Mouse (Mus musculus): Measurements from ENCODE around the gene Nop2.

The Nop2 gene

DNA sequence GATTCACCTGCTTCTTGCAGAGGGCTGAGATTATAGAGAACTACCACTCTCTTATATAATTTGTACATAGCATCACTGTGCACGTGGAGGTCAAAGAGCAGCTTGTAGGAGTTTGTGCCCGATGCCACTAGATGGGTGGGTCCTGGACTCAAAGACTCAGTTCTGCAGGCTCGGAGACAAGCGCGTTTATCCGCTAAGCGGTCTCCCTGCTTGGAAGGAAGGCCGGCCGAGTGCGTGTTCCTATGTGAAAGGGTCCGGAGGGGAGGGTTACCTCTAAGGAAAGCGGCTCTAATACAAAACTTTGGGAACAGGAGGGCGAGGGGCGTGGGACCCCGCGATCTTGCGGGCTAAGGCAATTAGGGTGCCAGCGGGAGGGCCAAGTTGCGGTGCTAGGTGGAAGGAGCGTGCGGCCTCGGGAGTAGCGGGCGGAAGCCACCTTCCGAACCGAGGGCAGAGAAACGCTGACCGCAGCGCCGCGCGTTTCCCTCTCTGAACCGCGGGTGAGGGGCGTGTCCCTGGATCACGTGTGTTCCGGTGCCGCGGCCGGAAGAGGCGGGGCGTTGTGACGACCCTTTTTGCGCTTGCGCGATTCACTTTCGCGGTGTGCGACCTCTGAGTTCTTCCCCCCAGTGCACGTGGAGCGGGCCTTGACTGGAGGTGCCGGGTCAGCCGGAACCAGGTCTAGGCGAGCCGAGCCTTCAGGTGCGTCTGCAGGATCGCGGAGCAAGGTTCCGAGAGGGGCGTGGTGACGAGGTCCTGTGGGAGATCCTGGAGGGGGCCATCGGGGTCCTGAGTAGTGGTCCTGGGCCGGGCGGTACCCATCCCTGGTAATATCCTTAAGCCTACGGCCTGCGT, at the start of gene Nop2:
Gene Nop2, plus strand, starts transcription at position 608 of the 855 bp plus-strand sequence.
- peak; percentile 87 for DNase-seq

- no peak for DNase-seq
Measured at GRCm38 (mm10) chr6:125082801-125083386, 48.8 kb upstream of the Nop2 start.

DNA sequence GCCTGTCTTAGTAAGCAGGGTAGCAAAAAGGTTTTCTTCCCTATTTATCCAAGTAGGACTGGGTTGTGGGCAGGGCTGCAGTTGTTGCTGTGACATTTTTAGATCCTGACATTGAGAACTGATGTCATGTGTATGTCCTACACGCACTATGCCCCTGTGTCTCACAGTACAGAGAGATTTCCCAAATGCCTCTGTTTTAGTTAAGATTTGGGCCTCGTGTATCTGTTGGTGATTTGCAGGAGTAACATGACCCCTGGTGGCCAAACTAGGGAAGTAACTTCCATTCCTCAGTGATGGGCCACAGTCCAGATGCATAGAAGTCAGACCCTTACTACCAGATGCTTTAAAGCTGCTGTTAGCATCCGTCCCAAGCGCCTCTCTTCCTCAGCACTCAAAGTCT, 47.3 kb upstream of the Nop2 start:
- DNase-seq = peak; percentile 74

GRCm38 (mm10) chr6:125087937-125088336, 43.8 kb upstream of the Nop2 start:
- no peak for DNase-seq

- peak; percentile 92 for DNase-seq
Measured at GRCm38 (mm10) chr6:125088561-125089321, 43.0 kb upstream of the Nop2 start.

DNA sequence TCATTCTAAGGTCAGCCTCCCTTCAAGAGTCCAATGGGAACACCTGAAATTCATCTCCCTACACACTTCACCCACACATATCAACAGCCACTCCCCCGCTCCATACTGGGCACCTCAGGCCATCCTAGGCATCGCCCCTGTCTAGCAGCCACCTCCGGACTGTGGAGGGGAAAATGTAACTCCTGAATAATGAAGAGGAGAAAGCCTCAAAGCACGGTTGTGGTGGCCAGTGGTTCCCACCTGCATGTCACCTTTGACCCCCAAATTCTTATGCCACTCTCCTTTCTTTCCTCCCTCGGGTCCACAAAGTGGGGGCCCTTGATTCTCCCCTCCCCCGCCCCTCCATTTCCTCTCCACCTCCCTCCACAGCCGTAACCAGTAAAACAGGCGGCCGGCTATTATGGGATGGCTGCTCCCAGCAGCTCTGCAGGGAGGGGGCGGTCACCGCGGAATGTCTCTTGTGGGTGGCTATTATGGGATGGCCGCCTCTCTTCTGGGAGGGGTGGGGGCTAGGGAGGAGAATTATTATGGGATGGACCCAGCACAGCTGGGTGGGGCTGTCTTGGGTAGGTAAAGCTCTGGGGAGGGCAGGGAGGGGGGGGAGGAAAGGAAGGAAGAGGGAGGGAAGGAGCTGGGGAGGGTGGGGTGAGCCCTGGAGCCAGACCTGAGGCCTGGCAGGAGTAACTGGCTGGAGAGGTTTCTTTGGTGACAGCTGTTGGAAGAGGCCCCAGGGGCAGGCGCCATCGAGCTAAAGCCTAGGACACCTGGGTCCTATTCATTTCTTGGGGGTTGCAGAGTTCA, 42.0 kb upstream of the Nop2 start:
- DNase-seq = peak; percentile 92

- no peak for DNase-seq
Measured at GRCm38 (mm10) chr6:125090341-125091085, 41.2 kb upstream of the Nop2 start.

DNA sequence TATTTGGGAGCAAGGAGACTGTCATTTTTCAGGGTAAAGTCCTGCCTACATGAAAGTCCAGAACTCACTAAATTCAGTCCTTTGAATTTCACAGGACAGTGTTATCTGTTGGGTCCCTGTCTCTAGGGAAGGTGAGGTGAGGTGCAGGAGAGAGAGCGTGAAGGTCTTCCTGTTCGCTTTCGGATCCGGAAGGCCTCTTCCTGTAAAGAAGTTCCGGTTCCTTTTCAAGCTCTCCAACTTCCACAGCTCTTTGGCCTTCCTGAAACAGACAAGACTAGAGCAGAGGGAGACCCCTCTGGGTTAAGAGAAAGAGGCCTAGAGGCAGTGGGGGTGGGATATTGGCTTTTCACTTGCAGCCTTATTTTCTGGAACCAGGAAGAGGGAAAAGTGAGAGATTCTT, 39.3 kb upstream of the Nop2 start:
- DNase-seq = no peak

- DNase-seq = no peak
Measured at GRCm38 (mm10) chr6:125094843-125095242, 36.9 kb upstream of the Nop2 start.

- peak; percentile 97 for DNase-seq
Measured at GRCm38 (mm10) chr6:125095391-125096278, 36.1 kb upstream of the Nop2 start, which contains the start of gene Chd4. Gene Chd4, plus strand, starts transcription at chr6:125095981.

GRCm38 (mm10) chr6:125096279-125096596, 35.5 kb upstream of the Nop2 start:
- DNase-seq = no peak

DNA sequence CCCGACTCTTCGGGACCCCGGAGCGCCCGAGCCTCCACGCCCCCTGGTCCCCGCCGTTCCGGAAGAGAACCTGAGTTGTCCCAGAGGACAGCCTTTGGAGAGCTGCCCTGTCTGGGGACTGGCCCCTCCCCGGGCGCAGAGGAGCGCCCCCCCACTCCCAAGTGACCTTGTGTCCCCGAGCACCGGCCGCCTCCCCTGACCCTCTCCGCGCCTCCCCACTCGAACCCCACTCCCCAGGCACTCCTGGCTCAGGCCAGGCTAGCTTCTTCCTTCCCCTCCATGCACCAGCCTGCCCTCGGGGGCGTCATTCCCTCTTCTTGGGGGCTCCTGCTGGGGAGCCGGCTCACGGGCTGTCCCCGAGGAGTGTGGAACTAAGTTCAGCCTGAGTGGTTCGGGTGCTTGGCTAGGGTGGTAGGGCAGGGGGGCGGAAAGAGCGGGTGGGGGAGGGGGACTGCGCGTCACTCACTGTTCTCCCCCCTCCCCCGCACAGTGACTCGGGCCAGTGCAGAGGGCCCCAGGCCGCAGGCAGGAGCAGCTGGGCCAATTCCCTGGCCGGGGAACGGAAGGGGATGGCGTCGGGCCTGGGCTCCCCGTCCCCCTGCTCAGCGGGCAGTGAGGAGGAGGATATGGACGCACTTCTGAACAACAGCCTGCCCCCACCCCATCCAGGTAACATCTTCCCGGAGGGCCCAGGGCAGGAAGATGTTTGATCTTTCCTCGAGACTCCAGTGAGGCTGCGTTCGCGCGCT, 34.9 kb upstream of the Nop2 start:
- peak; percentile 86 for DNase-seq

DNA sequence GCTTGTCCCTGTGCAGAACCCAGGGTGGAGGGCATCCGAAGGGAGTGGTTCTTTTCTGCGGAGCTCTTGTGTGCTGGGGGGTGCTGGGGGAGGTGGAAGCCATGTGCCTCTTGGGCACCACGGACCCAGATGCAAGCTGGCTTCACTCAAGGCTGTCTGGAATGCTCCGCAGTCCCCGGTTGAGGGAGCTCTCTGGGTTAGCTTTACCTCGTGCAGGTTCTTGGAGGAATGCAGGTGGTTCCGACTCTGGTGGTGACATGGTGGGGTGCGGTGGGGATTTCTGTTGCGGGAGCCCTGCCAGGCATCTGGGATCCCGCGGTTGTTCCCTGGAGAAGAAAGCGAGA, 34.4 kb upstream of the Nop2 start:
- no peak for DNase-seq

- no peak for DNase-seq
Measured at GRCm38 (mm10) chr6:125097951-125098350, 33.8 kb upstream of the Nop2 start.

- DNase-seq = no peak
Measured at GRCm38 (mm10) chr6:125098513-125098912, 33.2 kb upstream of the Nop2 start.

GRCm38 (mm10) chr6:125099421-125099971, 32.2 kb upstream of the Nop2 start:
- no peak for DNase-seq

- DNase-seq = no peak
Measured at GRCm38 (mm10) chr6:125101444-125101843, 30.3 kb upstream of the Nop2 start.

GRCm38 (mm10) chr6:125104223-125104622, 27.5 kb upstream of the Nop2 start:
- no peak for DNase-seq

GRCm38 (mm10) chr6:125107705-125108104, 24.0 kb upstream of the Nop2 start:
- DNase-seq = no peak

GRCm38 (mm10) chr6:125109371-125109770, 22.3 kb upstream of the Nop2 start:
- DNase-seq = no peak
